In the genomic region with DNA sequence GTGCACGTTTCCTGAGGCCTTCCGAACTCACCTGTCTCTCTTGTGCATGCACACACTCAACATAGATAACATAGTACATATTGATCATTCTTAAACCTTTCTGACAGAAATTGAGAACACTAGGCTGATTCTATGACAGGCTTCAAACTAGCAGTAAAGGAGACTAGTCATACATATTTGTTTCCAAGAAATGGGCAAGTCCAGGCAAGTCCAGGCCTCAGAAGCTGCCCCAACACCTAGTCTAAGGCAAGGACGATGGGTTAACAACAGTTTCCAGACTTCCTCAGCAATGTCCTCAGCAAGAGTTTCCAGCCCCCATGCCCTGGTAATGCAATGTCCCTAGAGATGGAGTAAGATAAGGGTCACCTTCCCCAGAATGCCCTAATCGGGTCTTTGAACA, we compare ENCODE assay signal across 26 mouse cellular contexts. TPM values are rescaled to one million over a fixed set of nuclear protein-coding genes. Genes with fewer than 3 reads are reported as not detected.
A peak's percentile ranks its signal among the peaks of the same experiment; 100 is the strongest.
DNase-seq lines count a peak whose midpoint lies in the region; ATAC-seq and TF ChIP-seq lines count a peak whose summit lies in the region.
"Had no signal": no experiment of that assay in that cellular context is flagged by ENCODE, and none has a peak within 500 bp of the region (broad histone marks: within the 10 kb centered on the region; RNA-seq: fewer than 3 reads in every experiment).

No protein-coding gene starts in this region.

- no peaks in the 10 kb centered on the region for H3K9me3 ChIP-seq in heart, embryonic 12.5 days (replicated peaks)
- H3K9me3 ChIP-seq in heart, postnatal 0 days (replicated peaks; ENCODE audit: control insufficient read depth, low read length): no peaks in the 10 kb centered on the region
- H3K9me3 ChIP-seq in CH12.LX (replicated peaks; ENCODE audit: low read length): no peaks in the 10 kb centered on the region
- H3K9me3 ChIP-seq in liver, postnatal 0 days (ENCODE audit: low read length): no peaks in the 10 kb centered on the region
- H3K9me3 ChIP-seq: embryonic facial prominence, embryonic 13.5 days; forebrain, embryonic 12.5 days; hindbrain, embryonic 12.5 days; intestine, embryonic 15.5 days; limb, embryonic 10.5 days; limb, embryonic 15.5 days; liver, embryonic 13.5 days; midbrain, embryonic 13.5 days had no signal

- in situ Hi-C loops in CH12.LX (cut with MboI; ENCODE audit: low pct_ligation_motif_present, low pct_unique_long_range_greater_than_20kb, low sequenced_read_pairs): loop anchor here (5.0 to 25.0 kb wide), 3 partner anchors 124 to 594 kb away; partner anchors contain the start of gene 1500015O10Rik

- TF ChIP-seq POLR2A in CH12.LX (IDR thresholded peaks at IDR 0.05; ENCODE audit: low read depth, low read length): no peak
- TF ChIP-seq POLR2A in embryonic fibroblast, embryonic 13.5 days (IDR thresholded peaks at IDR 0.05; ENCODE audit: low read depth, low read length): no peak

- intact Hi-C loops in heart, postnatal 10 days (cut with DNase I): loop anchor here (1.0 to 10.0 kb wide), 2 partner anchors 121 to 591 kb away; partner anchors contain the start of gene 1500015O10Rik

- 0 out of 2 replicates have a peak overlapping the region, but pooled peaks have one; percentile 49 for H3K9ac ChIP-seq in heart, embryonic 12.5 days
- peak overlapping the region; percentile 20; the same call in 1 of the 2 replicates for H3K9ac ChIP-seq in heart, postnatal 0 days (replicated peaks; ENCODE audit: low read depth, low read length)
- peak overlapping the region; percentile 27; the same call in 1 of the 2 replicates for H3K9ac ChIP-seq in CH12.LX (ENCODE audit: insufficient read depth, low read depth)
- H3K9ac ChIP-seq in liver, postnatal 0 days (replicated peaks): no peak overlapping the region
- H3K9ac ChIP-seq: embryonic facial prominence, embryonic 13.5 days; forebrain, embryonic 12.5 days; hindbrain, embryonic 12.5 days; intestine, embryonic 15.5 days; limb, embryonic 15.5 days; liver, embryonic 13.5 days; midbrain, embryonic 13.5 days had no signal

- 82% methylated on average over 4 of the region's 4 CpGs for WGBS in heart, embryonic 12.5 days
- 60% methylated on average over 4 of the region's 4 CpGs for WGBS in heart, postnatal 0 days
- 74% methylated on average over 4 of the region's 4 CpGs for WGBS in liver, postnatal 0 days (ENCODE audit: insufficient replicate concordance)

- no peaks in the 10 kb centered on the region for H3K79me2 ChIP-seq in CH12.LX (replicated peaks; ENCODE audit: control insufficient read depth, extremely low read depth, insufficient read depth, poor library complexity, severe bottlenecking)

- no peak overlapping the region for H3K4me3 ChIP-seq in heart, embryonic 12.5 days
- H3K4me3 ChIP-seq in heart, postnatal 0 days (ENCODE audit: low read depth, low read length): no peak overlapping the region
- no peak overlapping the region for H3K4me3 ChIP-seq in CH12.LX (replicated peaks in 1 of 3; ENCODE audit: low read depth in 2 of 3, low read length in 2 of 3, poor library complexity in 1 of 3)
- H3K4me3 ChIP-seq in embryonic fibroblast, embryonic 13.5 days (ENCODE audit: insufficient read depth, low read length): no peak overlapping the region
- no peak overlapping the region for H3K4me3 ChIP-seq in liver, postnatal 0 days (ENCODE audit: low read depth, low read length)
- H3K4me3 ChIP-seq: embryonic facial prominence, embryonic 13.5 days; erythroblast, embryonic 14.5 days; forebrain, embryonic 12.5 days; hindbrain, embryonic 12.5 days; intestine, embryonic 15.5 days; limb, embryonic 10.5 days; limb, embryonic 15.5 days; liver, embryonic 13.5 days; midbrain, embryonic 13.5 days had no signal

- H3K4me1 ChIP-seq in heart, embryonic 12.5 days (replicated peaks): peaks cover 67% of the 10 kb centered on the region
- H3K4me1 ChIP-seq in heart, postnatal 0 days (ENCODE audit: control insufficient read depth, insufficient read depth): peaks cover 45% of the 10 kb centered on the region
- peaks cover 18 to 33% of the 10 kb centered on the region in 2 experiments for H3K4me1 ChIP-seq in CH12.LX (ENCODE audit: control insufficient read depth in 1 of 2, insufficient read depth in 2 of 2)
- peaks cover 43% of the 10 kb centered on the region for H3K4me1 ChIP-seq in embryonic fibroblast, embryonic 13.5 days (ENCODE audit: control insufficient read depth, insufficient read depth, low read length)
- H3K4me1 ChIP-seq in liver, postnatal 0 days (ENCODE audit: insufficient read depth): no peaks in the 10 kb centered on the region
- H3K4me1 ChIP-seq: forebrain, embryonic 12.5 days; hindbrain, embryonic 12.5 days; limb, embryonic 10.5 days; limb, embryonic 15.5 days; liver, embryonic 13.5 days; midbrain, embryonic 13.5 days had no signal

- H3K36me3 ChIP-seq in heart, embryonic 12.5 days: peaks cover 66% of the 10 kb centered on the region
- H3K36me3 ChIP-seq in heart, postnatal 0 days (replicated peaks; ENCODE audit: control insufficient read depth, insufficient read depth, low read length): peaks cover 74% of the 10 kb centered on the region
- no peaks in the 10 kb centered on the region for H3K36me3 ChIP-seq in CH12.LX (replicated peaks in 1 of 2; ENCODE audit: control insufficient read depth in 1 of 2, insufficient read depth in 1 of 2, low read length in 1 of 2)
- no peaks in the 10 kb centered on the region for H3K36me3 ChIP-seq in liver, postnatal 0 days (replicated peaks; ENCODE audit: insufficient read depth, low read length)
- H3K36me3 ChIP-seq: embryonic facial prominence, embryonic 13.5 days; forebrain, embryonic 12.5 days; hindbrain, embryonic 12.5 days; intestine, embryonic 15.5 days; limb, embryonic 10.5 days; limb, embryonic 15.5 days; liver, embryonic 13.5 days; midbrain, embryonic 13.5 days had no signal

- no peak for TF ChIP-seq CTCF in heart, postnatal 0 days (IDR thresholded peaks at IDR 0.05; ENCODE audit: low read depth)
- TF ChIP-seq CTCF in CH12.LX (conservative IDR thresholded peaks at IDR 0.05 in 1 of 2, IDR thresholded peaks at IDR 0.05 in 1 of 2; ENCODE audit: low read depth in 2 of 2, low read length in 2 of 2): no peak
- no peak for TF ChIP-seq CTCF in embryonic fibroblast, embryonic 13.5 days (IDR thresholded peaks at IDR 0.05; ENCODE audit: borderline replicate concordance, insufficient read depth, low read length)
- no peak for TF ChIP-seq CTCF in liver, postnatal 0 days (IDR thresholded peaks at IDR 0.05; ENCODE audit: low read depth)

- no peak for ATAC-seq in heart, embryonic 12.5 days (ENCODE audit: insufficient number of reproducible peaks, low FRiP score)
- no peak for ATAC-seq in heart, postnatal 0 days (ENCODE audit: insufficient read depth, low read depth)
- no peak for ATAC-seq in liver, postnatal 0 days
- ATAC-seq: intestine, embryonic 15.5 days; midbrain, embryonic 13.5 days had no signal

- no peak for TF ChIP-seq RAD21 in CH12.LX (IDR thresholded peaks at IDR 0.05; ENCODE audit: low read depth, low read length)

- no peak for TF ChIP-seq EP300 in heart, postnatal 0 days (IDR thresholded peaks at IDR 0.05; ENCODE audit: low read depth)
- 0 out of 2 replicates have a peak, but pooled peaks have one; percentile 1 for TF ChIP-seq EP300 in CH12.LX (IDR thresholded peaks at IDR 0.05; ENCODE audit: low read length)
- TF ChIP-seq EP300 in liver, postnatal 0 days (IDR thresholded peaks at IDR 0.05; ENCODE audit: low read depth): no peak

- DNase-seq in heart, postnatal 10 days: no peak
- no peak for DNase-seq in heart, postnatal 0 days (ENCODE audit: low spot score)
- no peak for DNase-seq in heart, postnatal 4 days
- DNase-seq in CH12.LX (ENCODE audit: extremely low read depth): peak; percentile 33
- no peak for DNase-seq in liver, postnatal 0 days
- DNase-seq: adrenal gland, postnatal 36 days; cerebellum, adult 18-20 months; gastrocnemius, postnatal 10 days; liver, embryonic 13.5 days; lung, adult 2 months; thymus, adult 18-20 months; thymus, postnatal 25 days had no signal

- dilution Hi-C loops in CH12.LX (cut with MboI; ENCODE audit: extremely low pct_ligation_motif_present, extremely low pct_unique_long_range_greater_than_20kb, low sequenced_read_pairs): no loop called here

- no peak overlapping the region for H3K4me2 ChIP-seq in heart, embryonic 12.5 days
- H3K4me2 ChIP-seq in heart, postnatal 0 days (ENCODE audit: low read depth, low read length): no peak overlapping the region
- H3K4me2 ChIP-seq in CH12.LX (ENCODE audit: insufficient read depth, low read depth, poor library complexity, severe bottlenecking): peak overlapping the region; percentile 54
- no peak overlapping the region for H3K4me2 ChIP-seq in liver, postnatal 0 days (ENCODE audit: low read depth, low read length)
- H3K4me2 ChIP-seq: embryonic facial prominence, embryonic 13.5 days; forebrain, embryonic 12.5 days; hindbrain, embryonic 12.5 days; intestine, embryonic 15.5 days; limb, embryonic 15.5 days; liver, embryonic 13.5 days; midbrain, embryonic 13.5 days had no signal

- H3K27me3 ChIP-seq in heart, embryonic 12.5 days (replicated peaks): no peaks in the 10 kb centered on the region
- H3K27me3 ChIP-seq in heart, postnatal 0 days (ENCODE audit: control insufficient read depth, insufficient read depth, low read length): no peaks in the 10 kb centered on the region
- no peaks in the 10 kb centered on the region for H3K27me3 ChIP-seq in CH12.LX (replicated peaks)
- H3K27me3 ChIP-seq in liver, postnatal 0 days (ENCODE audit: insufficient read depth, low read length): no peaks in the 10 kb centered on the region
- H3K27me3 ChIP-seq: embryonic facial prominence, embryonic 13.5 days; forebrain, embryonic 12.5 days; hindbrain, embryonic 12.5 days; intestine, embryonic 15.5 days; limb, embryonic 15.5 days; liver, embryonic 13.5 days; midbrain, embryonic 13.5 days had no signal

- H3K27ac ChIP-seq in heart, embryonic 12.5 days (ENCODE audit: poor library complexity, severe bottlenecking): no peak overlapping the region; the same call in 1 of the 2 replicates
- peak overlapping the region; percentile 23 for H3K27ac ChIP-seq in heart, postnatal 0 days (ENCODE audit: low read depth)
- peak overlapping the region; percentile 96 for H3K27ac ChIP-seq in CH12.LX (ENCODE audit: insufficient read depth, low read depth)
- H3K27ac ChIP-seq in embryonic fibroblast, embryonic 13.5 days (ENCODE audit: insufficient read depth, low read length): peak overlapping the region; percentile 87
- no peak overlapping the region for H3K27ac ChIP-seq in liver, postnatal 0 days (ENCODE audit: low read depth)
- H3K27ac ChIP-seq: embryonic facial prominence, embryonic 13.5 days; forebrain, embryonic 12.5 days; hindbrain, embryonic 12.5 days; hindbrain, postnatal 0 days; intestine, embryonic 15.5 days; limb, embryonic 10.5 days; limb, embryonic 15.5 days; liver, embryonic 13.5 days; macrophage; midbrain, embryonic 13.5 days; stomach, postnatal 0 days had no signal

RNA-seq across cellular contexts. Expression of gene AI597479, which starts 45.3 kb away (rescaled TPM):
- 25.7 and 27.8 TPM in 2 replicates for polyA plus RNA-seq in heart, embryonic 12.5 days (2016; fragmentation: Nextera tagmentation; extraction: Ambion mirVana)
- total RNA-seq in heart, postnatal 10 days (2021): 10 to 100 TPM; 13.0 to 15.3 TPM
- total RNA-seq in heart, postnatal 0 days (2014; rRNA removed; ENCODE audit: low replicate concordance): 14.8 and 18.5 TPM in 2 replicates
- polyA plus RNA-seq in heart, postnatal 0 days (2015; fragmentation: Nextera tagmentation; extraction: Ambion mirVana): 15.4 and 17.1 TPM in 2 replicates
- 1 to 10 TPM; 9.2 to 9.8 TPM for total RNA-seq in heart, postnatal 4 days (2021)
- total RNA-seq in CH12.LX (2012; rRNA removed): 20.9 and 22.6 TPM in 2 replicates
- 39.8 and 42.6 TPM in 2 replicates for total RNA-seq in CH12.LX (2014; rRNA removed)
- polyA plus RNA-seq in CH12.LX (2012; ENCODE audit: insufficient read length, low read depth): 18.4 and 19.5 TPM in 2 replicates
- polyA plus RNA-seq in embryonic fibroblast, embryonic 13.5 days (2011; ENCODE audit: insufficient read length, low read depth, missing spikeins): 16.7 and 18.9 TPM in 2 replicates
- polyA plus RNA-seq in liver, postnatal 0 days (2015; fragmentation: Nextera tagmentation; extraction: Ambion mirVana): 4.9 and 5.0 TPM in 2 replicates

RNA-seq across cellular contexts. Expression of gene Tgfbrap1, which starts 45.4 kb away (rescaled TPM):
- 9.6 and 10.6 TPM in 2 replicates for polyA plus RNA-seq in heart, embryonic 12.5 days (2016; fragmentation: Nextera tagmentation; extraction: Ambion mirVana)
- total RNA-seq in heart, postnatal 10 days (2021): 10 to 100 TPM; 17.0 TPM
- total RNA-seq in heart, postnatal 0 days (2014; rRNA removed; ENCODE audit: low replicate concordance): 8.7 and 18.7 TPM in 2 replicates
- polyA plus RNA-seq in heart, postnatal 0 days (2015; fragmentation: Nextera tagmentation; extraction: Ambion mirVana): 3.6 and 4.5 TPM in 2 replicates
- total RNA-seq in heart, postnatal 4 days (2021): 10 to 100 TPM; 16.3 to 17.3 TPM
- total RNA-seq in CH12.LX (2012; rRNA removed) (6.0 and 7.6 TPM in 2 replicates), CH12.LX (2014; rRNA removed) (3.1 and 3.8 TPM in 2 replicates)
- 8.0 and 8.4 TPM in 2 replicates for polyA plus RNA-seq in CH12.LX (2012; ENCODE audit: insufficient read length, low read depth)
- 15.1 and 15.5 TPM in 2 replicates for polyA plus RNA-seq in embryonic fibroblast, embryonic 13.5 days (2011; ENCODE audit: insufficient read length, low read depth, missing spikeins)
- polyA plus RNA-seq in liver, postnatal 0 days (2015; fragmentation: Nextera tagmentation; extraction: Ambion mirVana): 2.6 TPM in 2 replicates

RNA-seq across cellular contexts. Expression of gene Fhl2, which starts 53.0 kb away (rescaled TPM):
- 203 and 205 TPM in 2 replicates for polyA plus RNA-seq in heart, embryonic 12.5 days (2016; fragmentation: Nextera tagmentation; extraction: Ambion mirVana)
- 1,000 to 10,000 TPM; 1,415 to 1,605 TPM for total RNA-seq in heart, postnatal 10 days (2021)
- 2,555 and 2,942 TPM in 2 replicates for total RNA-seq in heart, postnatal 0 days (2014; rRNA removed; ENCODE audit: low replicate concordance)
- polyA plus RNA-seq in heart, postnatal 0 days (2015; fragmentation: Nextera tagmentation; extraction: Ambion mirVana): 974 and 1,129 TPM in 2 replicates
- 1,000 to 10,000 TPM; 1,103 to 1,257 TPM for total RNA-seq in heart, postnatal 4 days (2021)
- total RNA-seq in CH12.LX (2012; rRNA removed) (0.21 TPM in 1 of 2 replicates, not detected in the other), CH12.LX (2014; rRNA removed) (0.13 TPM in 1 of 2 replicates, not detected in the other)
- 0.14 TPM in 1 of 2 replicates, not detected in the other for polyA plus RNA-seq in CH12.LX (2012; ENCODE audit: insufficient read length, low read depth)
- 92.1 and 137 TPM in 2 replicates for polyA plus RNA-seq in embryonic fibroblast, embryonic 13.5 days (2011; ENCODE audit: insufficient read length, low read depth, missing spikeins)
- 2.0 and 2.4 TPM in 2 replicates for polyA plus RNA-seq in liver, postnatal 0 days (2015; fragmentation: Nextera tagmentation; extraction: Ambion mirVana)
- total RNA-seq: megakaryocyte-erythroid progenitor cell, adult 5-6 weeks had no signal
- polyA plus RNA-seq: erythroblast, embryonic 14.5 days; macrophage had no signal

Comparison
In these comparisons a context has a peak if more than half of its experiments do, and no peak if none do; other contexts are left out.
1. H3K27ac ChIP-seq: peak in heart, postnatal 0 days (single experiment), CH12.LX (single experiment) and embryonic fibroblast, embryonic 13.5 days (single experiment); none in heart, embryonic 12.5 days (single experiment) and liver, postnatal 0 days (single experiment).
2. RNA of gene Fhl2, which starts 53.0 kb away (polyA plus RNA-seq): 974 to 1,129 TPM in heart, postnatal 0 days, 203 to 205 TPM in heart, embryonic 12.5 days and 92.1 to 137 TPM in embryonic fibroblast, embryonic 13.5 days; 2.0 to 2.4 TPM in liver, postnatal 0 days and 0.14 TPM in CH12.LX; every median in the first group is over 10 times any median in the second.